Mouse (Mus musculus): ENCODE data around the gene Rfxank.

Gene Rfxank

GRCm38 (mm10) chr8:70147678-70148607, 9.0 kb upstream of the Rfxank start:
- DNase-seq = no peak

- DNase-seq = no peak
Measured at GRCm38 (mm10) chr8:70139981-70140380, 1.0 kb upstream of the Rfxank start.

- DNase-seq = no peak
Measured at GRCm38 (mm10) chr8:70137890-70138289, 1.1 kb downstream of the Rfxank start.

- no peak for DNase-seq
Measured at GRCm38 (mm10) chr8:70136591-70136990, 2.4 kb downstream of the Rfxank start.

GRCm38 (mm10) chr8:70134931-70135330, 4.0 kb downstream of the Rfxank start:
- DNase-seq = no peak

GRCm38 (mm10) chr8:70134086-70134485, 4.9 kb downstream of the Rfxank start:
- DNase-seq = no peak

- peak; percentile 72 to 85 for DNase-seq
Measured at GRCm38 (mm10) chr8:70131166-70131883, 7.6 kb downstream of the Rfxank start, which contains the start of gene Nr2c2ap. Gene Nr2c2ap, plus strand, starts transcription at chr8:70131333.

GRCm38 (mm10) chr8:70130066-70130465, 8.9 kb downstream of the Rfxank start:
- no peak for DNase-seq

- DNase-seq = no peak
Measured at GRCm38 (mm10) chr8:70129309-70129952, 9.5 kb downstream of the Rfxank start.

GRCm38 (mm10) chr8:70128435-70128834, 10.5 kb downstream of the Rfxank start:
- DNase-seq = no peak

- DNase-seq = no peak
Measured at GRCm38 (mm10) chr8:70124992-70125391, 14.0 kb downstream of the Rfxank start.

GRCm38 (mm10) chr8:70122863-70123262, 16.1 kb downstream of the Rfxank start:
- DNase-seq = no peak

- DNase-seq = peak in 1 of 2 experiments; percentile 27
Measured at GRCm38 (mm10) chr8:70120667-70121066, 18.3 kb downstream of the Rfxank start, which contains the start of gene Ncan. Gene Ncan, minus strand, starts transcription at chr8:70120873.

- no peak for DNase-seq
Measured at GRCm38 (mm10) chr8:70118726-70119700, 19.9 kb downstream of the Rfxank start.

- no peak for DNase-seq
Measured at GRCm38 (mm10) chr8:70117611-70118010, 21.3 kb downstream of the Rfxank start.

GRCm38 (mm10) chr8:70114892-70115291, 24.1 kb downstream of the Rfxank start:
- DNase-seq = no peak

GRCm38 (mm10) chr8:70114488-70114887, 24.5 kb downstream of the Rfxank start:
- DNase-seq = no peak

- DNase-seq = no peak
Measured at GRCm38 (mm10) chr8:70112401-70113016, 26.4 kb downstream of the Rfxank start.

GRCm38 (mm10) chr8:70111192-70111795, 27.7 kb downstream of the Rfxank start:
- no peak for DNase-seq

- DNase-seq = no peak
Measured at GRCm38 (mm10) chr8:70110451-70110850, 28.5 kb downstream of the Rfxank start.

- no peak for DNase-seq
Measured at GRCm38 (mm10) chr8:70104922-70105321, 34.0 kb downstream of the Rfxank start.
